Mouse (Mus musculus) erythroblast, adult 5-6 weeks (primary cell): ENCODE measurements at regions not wholly inside any gene's neighbourhood (a gene's known extent, or its start where the extent isn't known, plus 50 kb on each side); places are given as distances from the start of the nearest gene placed in this dataset.
"Not testable (repeated sequence)": the region's sequence is repeated elsewhere in the genome, so short reads cannot be mapped to it uniquely, and the experiment has no call there.

Experiments used
- ATAC-seq: replicated peaks from 2 replicates; pipeline ENCODE4 v1.8.0; 2016; ENCODE audit warnings: moderate number of reproducible peaks, mild to moderate bottlenecking, moderate TSS enrichment, inconsistent platforms; ENCODE audit not compliant: poor library complexity, low FRiP score, severe bottlenecking

DNA sequence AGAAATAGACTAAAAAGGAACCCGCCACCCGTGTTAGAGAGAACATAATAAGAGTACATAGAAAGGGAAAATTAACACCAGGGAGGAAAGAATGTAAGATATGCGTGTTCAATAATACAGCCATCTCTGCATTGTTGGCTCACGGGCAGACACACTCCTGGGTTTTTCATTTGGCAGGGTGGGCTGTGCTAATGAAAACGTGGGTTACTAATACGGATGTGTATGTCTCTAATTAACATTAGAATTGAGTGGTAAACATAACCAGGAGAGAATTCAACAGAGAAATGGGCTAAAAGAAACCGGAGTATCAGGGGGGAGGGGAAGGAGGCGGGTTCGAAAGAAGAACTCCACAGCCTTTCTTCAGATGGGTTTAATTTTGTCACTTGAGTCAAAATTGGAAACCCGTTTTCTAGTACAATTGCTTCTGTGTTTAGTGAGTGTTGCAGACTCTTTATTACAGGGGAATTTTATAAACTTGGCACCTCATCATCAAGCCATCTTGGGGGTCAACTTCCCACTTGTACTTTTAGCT lies 134.4 kb upstream of the Kiz start:
- no peak for ATAC-seq

DNA sequence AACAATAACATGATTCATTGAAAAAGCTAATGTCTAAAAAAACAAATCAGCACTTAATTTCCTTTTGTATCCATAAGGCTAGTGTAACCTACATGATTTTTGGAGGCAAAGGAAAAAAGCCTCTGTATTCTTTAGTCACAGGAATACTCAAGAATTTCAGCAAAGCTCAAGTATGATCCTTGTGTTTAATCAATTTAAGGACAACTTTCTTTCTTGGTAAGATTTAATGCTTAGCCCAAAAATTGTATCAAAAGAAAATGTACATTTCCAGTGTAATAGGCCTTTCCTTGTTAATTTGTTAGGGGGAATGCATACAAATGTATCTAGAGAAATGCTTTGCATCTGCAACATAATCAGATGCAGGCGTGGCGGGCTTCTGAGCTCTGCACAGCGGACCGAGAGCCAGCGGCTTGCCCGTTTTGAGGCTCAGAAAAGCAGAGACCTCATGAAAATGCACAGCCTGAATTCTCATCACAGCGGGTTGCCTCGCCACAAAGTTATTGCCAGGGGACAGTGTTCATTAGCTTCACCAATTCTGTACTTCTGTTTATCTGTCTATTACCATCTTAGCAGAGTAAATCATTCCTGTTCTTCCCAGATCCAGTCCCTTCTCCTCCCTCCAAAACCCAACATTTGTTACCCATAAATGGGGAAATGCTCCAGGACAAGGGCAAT lies 133.2 kb upstream of the Kiz start:
- no peak for ATAC-seq

DNA sequence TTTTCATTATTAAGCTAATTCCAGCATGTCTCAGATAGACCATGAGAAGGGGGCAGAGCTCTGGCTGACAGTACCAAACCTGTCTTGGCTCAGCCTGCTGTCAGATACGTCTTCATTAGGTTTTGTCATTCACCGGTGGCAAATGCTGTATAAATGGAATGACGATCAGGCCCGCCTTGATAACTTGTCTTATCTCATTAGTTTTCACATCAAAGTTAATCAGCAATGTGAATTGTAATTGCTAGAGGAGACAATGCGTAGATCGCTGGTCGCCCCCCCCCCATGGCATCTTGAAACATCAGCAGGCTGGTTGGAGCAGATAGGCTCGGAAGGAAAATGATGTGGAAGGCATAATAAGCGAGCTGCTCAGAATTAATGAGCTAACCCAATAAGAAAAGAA lies 132.5 kb upstream of the Kiz start:
- ATAC-seq = no peak

GRCm38 (mm10) chr2:146723671-146724070 lies 132.0 kb upstream of the Kiz start:
- ATAC-seq = no peak

DNA sequence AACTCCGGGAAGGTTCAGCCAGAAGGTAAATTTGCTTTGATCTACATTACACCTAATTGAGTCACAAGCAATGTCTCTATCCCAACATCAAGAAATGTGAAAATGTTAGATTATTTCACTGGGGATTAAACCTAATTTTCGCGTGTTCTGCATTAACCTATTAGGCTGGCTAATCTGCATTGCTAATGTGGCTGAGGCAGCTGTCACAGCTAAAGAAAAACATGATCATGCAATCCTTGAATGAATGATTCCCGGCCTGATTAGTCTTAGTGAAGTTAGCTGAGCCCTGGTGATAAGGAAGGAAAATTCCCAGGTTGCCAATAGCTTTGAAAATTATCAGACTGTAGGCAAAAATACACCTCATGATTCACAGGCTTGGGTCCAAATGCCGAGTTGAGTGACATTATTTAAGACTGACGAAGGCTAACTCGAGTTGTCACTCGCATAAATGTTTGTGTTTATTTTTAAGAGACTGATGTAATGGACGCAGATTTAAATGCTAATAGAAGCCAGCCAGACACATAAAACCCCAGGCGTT lies 131.5 kb upstream of the Kiz start:
- no peak for ATAC-seq

DNA sequence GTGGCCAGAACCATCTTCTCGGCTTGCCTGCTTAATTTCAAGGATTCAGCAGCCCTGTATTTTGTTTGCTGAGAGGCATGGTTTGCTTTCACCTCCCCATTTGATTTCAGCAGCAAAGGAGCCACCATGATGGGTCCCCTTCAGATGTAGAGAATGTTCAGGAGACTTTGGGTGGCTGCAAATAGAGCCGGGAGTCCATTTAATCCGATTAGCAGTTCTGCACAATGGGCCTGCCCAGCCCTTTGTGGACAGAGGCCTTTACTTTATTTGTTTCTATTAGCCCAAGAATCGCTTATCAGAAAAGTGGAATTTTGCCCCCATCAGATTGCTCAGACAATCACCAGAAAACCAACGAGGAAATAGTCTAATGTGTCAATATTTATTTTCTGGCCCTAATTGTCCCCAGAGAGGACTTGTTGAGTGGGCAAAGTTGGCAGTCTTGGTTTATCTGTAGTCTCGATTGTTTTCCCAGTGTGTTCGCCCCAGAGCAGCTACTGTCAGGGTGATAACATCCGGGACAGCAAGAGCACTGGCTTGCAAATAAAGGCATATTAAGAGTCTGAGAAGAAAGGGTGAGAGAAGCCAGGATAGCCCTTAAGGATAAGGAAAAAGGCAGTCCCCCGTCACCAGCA lies 130.6 kb upstream of the Kiz start:
- ATAC-seq = no peak

DNA sequence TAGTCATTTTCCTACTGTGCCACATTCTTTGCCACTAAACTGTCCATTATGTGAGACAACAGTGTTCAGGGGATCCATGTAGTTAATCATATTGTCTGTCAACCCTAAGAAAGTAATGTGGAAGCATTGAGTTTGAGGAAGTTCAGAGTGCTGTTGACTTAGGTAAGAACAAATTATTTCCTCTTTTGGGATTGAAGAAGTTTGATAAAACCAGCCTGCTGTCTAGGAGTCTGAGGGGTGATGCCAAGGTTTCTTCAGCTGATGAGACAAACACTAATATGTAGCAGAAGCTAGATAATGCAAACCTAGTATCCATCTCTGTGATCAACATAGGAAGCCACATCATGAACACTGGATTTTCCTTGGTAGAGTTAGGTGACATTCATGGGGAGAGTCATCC lies 127.0 kb upstream of the Kiz start:
- no peak for ATAC-seq

DNA sequence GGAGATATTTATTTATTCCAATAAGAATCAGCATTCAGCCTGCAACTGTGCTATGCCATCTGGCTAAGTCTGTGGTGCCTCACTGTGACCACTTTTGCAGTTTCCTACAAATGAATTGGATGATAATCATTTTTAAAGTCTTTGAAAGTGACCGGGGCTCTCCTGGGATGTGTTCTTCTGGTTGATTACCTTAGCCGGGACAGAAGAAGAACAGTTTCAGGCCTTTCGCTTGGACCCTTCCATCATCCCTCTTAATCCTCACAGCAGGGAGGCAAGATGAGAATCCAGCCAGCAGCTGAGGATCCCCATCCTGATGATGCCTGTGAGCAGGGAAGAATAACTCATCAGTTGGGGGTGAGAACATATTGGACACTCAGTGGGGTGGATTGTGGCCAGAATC lies 124.6 kb upstream of the Kiz start:
- ATAC-seq = no peak

- not testable (repeated sequence) for ATAC-seq
Observed at GRCm38 (mm10) chr2:146732891-146733290, 122.8 kb upstream of the Kiz start.

DNA sequence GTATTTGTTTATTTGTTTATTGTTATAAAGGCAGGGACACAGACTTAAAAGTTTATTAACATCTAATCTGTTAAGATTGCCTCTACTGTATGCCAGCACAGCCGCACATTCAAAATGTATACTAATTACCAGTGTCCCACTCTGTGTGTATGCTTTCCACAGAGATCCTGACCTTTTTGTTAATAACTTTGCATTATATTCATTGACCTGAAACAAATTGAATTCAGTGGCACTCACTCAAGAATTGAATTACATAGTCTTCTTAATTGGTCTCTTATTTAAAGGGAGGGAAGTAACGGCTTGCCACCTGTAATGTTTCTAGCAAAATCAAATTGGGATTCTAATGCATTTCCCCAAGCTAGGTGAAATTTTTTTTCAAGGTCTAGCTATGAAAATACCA lies 111.3 kb upstream of the Kiz start:
- ATAC-seq = no peak

DNA sequence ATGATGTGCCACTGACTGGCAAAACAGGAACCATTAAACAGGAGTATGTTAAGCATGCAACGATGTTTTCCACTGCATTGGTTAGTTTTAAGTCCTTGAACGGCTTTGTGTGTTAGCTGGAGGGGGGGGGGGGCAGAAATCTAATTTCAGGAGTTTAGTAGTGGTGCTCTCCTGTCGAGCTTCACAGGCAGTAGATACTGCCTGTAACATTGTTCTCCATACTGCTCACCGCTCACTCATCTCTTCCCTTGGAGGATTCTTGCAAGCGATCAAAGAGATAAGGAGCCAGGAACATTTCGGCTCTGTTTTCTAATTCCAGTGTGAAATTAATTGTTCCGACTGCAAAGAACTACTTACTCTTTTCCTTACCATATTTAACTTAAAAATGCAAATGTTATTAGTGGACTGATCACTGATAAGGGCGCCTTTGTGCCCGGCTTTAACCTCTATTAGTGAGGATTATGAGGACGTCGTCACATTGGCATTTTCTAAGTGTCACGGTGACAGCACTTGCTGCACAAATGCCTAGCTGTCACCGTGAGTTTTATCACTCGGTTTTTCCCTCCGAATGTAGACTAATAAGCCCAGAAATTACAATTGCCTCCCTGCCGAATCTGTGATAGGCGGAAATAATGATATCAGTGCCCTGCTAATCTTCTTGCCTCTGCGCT lies 110.5 kb upstream of the Kiz start:
- no peak for ATAC-seq

- ATAC-seq = no peak
Observed at GRCm38 (mm10) chr2:146745683-146746047, 110.0 kb upstream of the Kiz start.

GRCm38 (mm10) chr2:146753988-146754387 lies 101.7 kb upstream of the Kiz start:
- ATAC-seq = no peak

DNA sequence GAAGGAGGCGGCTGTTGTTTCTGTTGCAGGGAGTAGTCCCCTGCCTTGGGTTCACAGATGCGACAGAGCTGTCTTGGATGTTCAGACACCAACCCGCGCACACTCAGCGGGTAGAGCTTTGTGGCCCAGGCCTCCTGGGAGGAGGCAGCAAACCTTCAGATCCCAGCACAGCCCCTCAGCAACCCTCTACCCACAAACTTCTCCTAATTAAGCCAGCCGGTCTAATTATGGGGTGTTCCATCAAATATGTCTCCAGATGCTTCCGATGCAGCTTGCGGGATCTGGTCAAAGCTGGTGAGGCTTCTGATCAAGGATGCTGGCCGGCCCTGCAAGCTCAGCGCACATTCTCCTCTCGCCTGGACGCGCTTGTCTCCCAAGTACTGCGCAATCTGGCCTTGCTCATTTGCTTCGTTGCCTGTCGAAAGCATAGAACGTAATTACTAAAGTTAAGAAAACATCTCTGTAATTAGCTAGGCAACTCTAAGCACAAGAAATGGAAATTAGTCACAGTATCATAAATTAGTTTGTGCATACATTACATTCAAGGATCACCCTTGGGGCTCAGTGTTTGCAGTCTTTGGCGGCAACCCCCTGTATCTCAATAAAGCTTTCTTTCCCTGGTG lies 92.0 kb upstream of the Kiz start:
- no peak for ATAC-seq

DNA sequence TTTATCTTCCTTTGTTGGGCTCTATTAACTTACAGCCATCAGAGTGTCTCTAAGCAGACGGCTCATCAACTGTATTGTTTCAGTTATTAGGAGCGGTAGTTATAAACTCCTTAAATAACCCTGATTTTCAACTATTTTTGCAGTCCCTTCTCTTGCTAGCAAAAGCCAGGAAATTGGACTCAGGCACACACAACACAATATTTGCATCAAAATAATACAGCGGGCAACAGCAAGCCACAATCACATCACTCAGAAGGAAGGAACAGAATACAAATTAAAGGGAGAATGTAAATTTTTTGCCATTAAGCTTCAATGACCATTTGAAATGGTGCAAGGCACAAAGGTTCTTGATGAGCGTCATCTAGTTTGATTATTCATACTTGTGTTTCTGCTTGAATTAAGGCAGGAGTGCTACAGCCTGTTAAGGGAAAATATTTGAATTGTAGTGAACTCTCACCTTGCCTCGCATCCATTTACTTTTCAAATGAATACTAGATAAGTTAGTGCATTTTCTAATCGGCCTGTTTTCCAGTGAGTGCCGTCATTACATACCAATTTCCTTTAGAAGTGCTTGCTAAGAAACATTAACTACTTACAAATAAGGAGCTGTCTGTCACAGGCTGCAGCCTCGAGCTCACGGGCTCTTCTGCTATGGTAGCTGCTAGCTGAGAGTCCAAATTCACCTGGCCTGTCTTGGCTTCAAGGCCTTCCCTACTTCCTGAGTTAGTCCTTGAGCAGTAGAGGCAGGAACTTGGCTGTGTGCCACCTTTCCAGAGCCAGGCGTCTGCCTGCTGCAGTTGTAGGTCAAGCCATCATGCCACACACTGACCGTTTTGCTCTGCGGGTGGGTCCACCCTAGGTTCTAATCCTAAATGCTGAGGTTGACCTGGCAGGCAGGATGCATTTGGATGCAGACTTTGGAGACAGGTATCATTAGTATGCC lies 91.1 kb upstream of the Kiz start:
- no peak for ATAC-seq

- no peak for ATAC-seq
Observed at GRCm38 (mm10) chr2:146774876-146775275, 80.8 kb upstream of the Kiz start.

DNA sequence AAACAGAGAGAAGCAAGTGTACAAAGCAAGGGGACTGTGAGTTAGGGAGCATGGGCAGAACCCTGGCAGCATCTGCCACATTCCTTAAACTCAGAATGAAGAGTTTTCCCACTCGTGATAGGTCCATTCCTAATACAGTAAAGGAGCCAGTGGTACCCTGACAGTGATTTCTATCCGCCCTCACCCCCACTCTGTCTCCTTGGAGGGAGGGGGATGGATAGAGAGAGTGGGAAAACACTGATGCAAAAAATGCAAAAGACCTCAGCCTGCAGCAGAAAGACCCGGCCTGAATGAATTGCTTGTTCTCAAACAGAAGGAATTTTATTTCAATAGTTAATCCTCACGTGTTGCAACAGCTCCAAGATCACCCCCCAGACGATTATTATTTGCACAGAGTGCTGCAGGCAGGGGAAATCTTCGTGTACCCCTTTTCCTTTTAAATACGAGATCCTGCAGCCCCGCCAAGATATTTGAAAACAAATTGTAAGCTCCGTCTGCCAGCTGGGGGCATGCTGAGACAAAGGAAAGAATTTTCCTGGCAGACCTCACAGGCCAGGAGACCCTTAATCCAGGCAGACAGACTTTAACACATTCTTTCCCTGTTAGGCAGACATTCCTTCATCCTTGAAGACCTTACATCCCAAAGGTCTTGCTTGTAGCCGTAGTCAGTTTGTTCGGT lies 68.4 kb upstream of the Kiz start:
- no peak for ATAC-seq

DNA sequence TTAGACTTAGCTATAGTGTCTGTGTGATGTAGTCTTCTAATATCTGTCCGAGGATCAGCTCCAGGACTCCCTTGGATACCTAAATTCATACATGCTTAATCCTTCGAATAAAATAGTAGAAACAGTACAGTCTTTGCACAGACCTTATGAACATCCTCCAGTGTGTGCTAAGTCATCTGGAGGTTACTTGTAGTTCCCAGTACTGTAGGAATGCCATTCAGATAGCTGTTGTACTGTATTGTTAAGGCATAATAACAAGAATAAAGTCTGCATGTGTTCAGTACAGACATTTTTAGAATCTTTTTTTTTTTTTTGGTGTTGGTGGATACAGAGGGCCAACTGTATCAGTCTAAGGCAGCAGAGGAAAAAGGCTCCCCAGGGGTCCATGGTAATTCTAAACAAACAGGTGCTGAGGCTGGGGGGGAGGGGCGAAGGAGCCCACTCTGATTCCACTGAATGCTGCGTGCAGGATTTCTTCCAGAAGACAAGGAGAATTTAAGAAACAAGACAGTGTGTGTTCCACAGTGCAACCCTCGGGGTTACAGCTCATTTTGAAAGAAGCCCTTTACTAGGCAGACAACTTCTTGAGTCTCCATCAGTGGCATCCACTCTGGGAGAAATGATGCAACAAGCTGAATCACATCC lies 67.7 kb upstream of the Kiz start:
- no peak for ATAC-seq
